ENCODE assay signal across 8 mouse cellular contexts in the genomic region with DNA sequence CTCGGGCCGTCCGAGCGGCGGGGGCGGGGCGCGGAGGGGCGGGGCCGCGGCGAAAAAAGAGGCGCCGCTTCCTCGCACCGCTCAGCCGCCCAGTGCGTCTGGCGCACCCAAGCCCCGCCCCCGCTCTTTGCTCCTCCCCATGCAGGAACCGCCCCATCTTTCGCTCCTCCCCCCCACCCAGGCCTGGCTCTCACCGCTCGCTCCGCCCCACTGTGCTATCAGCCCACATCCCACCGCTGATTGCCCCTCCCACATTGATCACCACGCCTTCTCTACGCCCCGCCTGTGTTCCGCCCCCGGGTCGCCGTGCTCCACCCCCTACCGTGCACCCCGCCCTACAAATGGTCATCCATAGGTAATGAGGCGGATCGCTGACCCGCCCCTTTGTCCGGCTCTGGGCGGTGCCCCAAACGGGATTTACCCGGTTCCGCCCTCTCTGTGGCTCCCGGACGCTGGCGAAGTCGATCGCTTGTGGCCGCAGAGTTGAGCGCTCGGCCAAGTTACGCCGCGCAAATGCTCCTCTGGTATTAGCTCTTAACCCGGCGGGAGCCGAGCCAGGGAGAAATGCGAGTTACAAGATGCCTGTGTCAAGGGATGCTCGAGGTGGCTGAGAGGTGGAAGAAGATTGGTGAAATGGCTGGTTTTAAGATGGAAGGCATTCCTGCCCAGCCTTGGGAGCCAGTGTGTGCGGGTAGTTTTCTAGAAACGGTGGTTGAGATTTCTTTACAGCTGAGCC. TPM values are rescaled to one million over a fixed set of nuclear protein-coding genes. Genes with fewer than 3 reads are reported as not detected.
DNase-seq lines count a peak whose midpoint lies in the region; ATAC-seq and TF ChIP-seq lines count a peak whose summit lies in the region.

No protein-coding gene starts in this region.

- DNase-seq in 416B (ENCODE audit: low read depth), result peak; percentile 98
- DNase-seq in heart, adult 9 months (ENCODE audit: low spot score in 2 of 2), result peak; percentile 97
- DNase-seq in liver, result peak; percentile 99
- DNase-seq in spleen, postnatal 4 days (ENCODE audit: low spot score in 2 of 2), result peak; percentile 99

- H3K4me1 ChIP-seq in bone marrow, adult 2 months (ENCODE audit: control insufficient read depth, insufficient read depth, low read length), result peaks cover 11% of the 10 kb centered on the region
- peaks cover 46% of the 10 kb centered on the region for H3K4me1 ChIP-seq in embryonic facial prominence, embryonic 15.5 days
- H3K4me1 ChIP-seq in kidney, embryonic 14.5 days (ENCODE audit: control insufficient read depth, insufficient read depth, low read length), result peaks cover 33% of the 10 kb centered on the region

- H3K4me2 ChIP-seq in embryonic facial prominence, embryonic 15.5 days (replicated peaks), result peak overlapping the region; percentile 60
- peak overlapping the region; percentile 88 for H3K4me2 ChIP-seq in kidney, embryonic 14.5 days (replicated peaks; ENCODE audit: low read depth, low read length)

- H3K9me3 ChIP-seq in embryonic facial prominence, embryonic 15.5 days (replicated peaks), result no peaks in the 10 kb centered on the region
- H3K9me3 ChIP-seq in kidney, embryonic 14.5 days (ENCODE audit: control insufficient read depth, low read length), result no peaks in the 10 kb centered on the region

- peak; percentile 14; the same call in 1 of the 2 replicates for TF ChIP-seq POLR2A in bone marrow, adult 2 months (IDR thresholded peaks at IDR 0.05; ENCODE audit: borderline replicate concordance, control insufficient read depth, low read depth, low read length)

- H3K36me3 ChIP-seq in embryonic facial prominence, embryonic 15.5 days, result no peaks in the 10 kb centered on the region
- no peaks in the 10 kb centered on the region for H3K36me3 ChIP-seq in kidney, embryonic 14.5 days (ENCODE audit: control insufficient read depth, insufficient read depth, low read length)

- H3K9ac ChIP-seq in embryonic facial prominence, embryonic 15.5 days, result peak overlapping the region; percentile 54
- peak overlapping the region; percentile 94 for H3K9ac ChIP-seq in kidney, embryonic 14.5 days (ENCODE audit: low read depth, low read length)

- ATAC-seq in embryonic facial prominence, embryonic 15.5 days (ENCODE audit: insufficient number of reproducible peaks, low FRiP score, low TSS enrichment, low read depth), result peak; percentile 96
- ATAC-seq in kidney, embryonic 14.5 days (ENCODE audit: low FRiP score, low TSS enrichment), result peak; percentile 95
- ATAC-seq in monocyte, adult 5-6 weeks (replicated peaks; ENCODE audit: insufficient number of reproducible peaks, low FRiP score, low TSS enrichment, poor library complexity, severe bottlenecking), result peak; percentile 84

- H3K4me3 ChIP-seq in bone marrow, adult 2 months (replicated peaks; ENCODE audit: control insufficient read depth, low read depth, low read length), result peak overlapping the region; percentile 84
- peak overlapping the region; percentile 80 for H3K4me3 ChIP-seq in embryonic facial prominence, embryonic 15.5 days (replicated peaks)
- H3K4me3 ChIP-seq in kidney, embryonic 14.5 days (ENCODE audit: low read length), result peak overlapping the region; percentile 90

- H3K27ac ChIP-seq in bone marrow, adult 2 months (ENCODE audit: control insufficient read depth, insufficient read depth, low read depth, low read length, poor library complexity), result peak overlapping the region; percentile 98
- peak overlapping the region; percentile 93 for H3K27ac ChIP-seq in embryonic facial prominence, embryonic 15.5 days (replicated peaks)
- peak overlapping the region; percentile 93 for H3K27ac ChIP-seq in kidney, embryonic 14.5 days (ENCODE audit: low read depth, low read length)

- under 1% methylated on average over 59 of the region's 62 CpGs for WGBS in bone marrow, adult 2 months
- under 1% methylated on average over 51 of the region's 62 CpGs for WGBS in embryonic facial prominence, embryonic 15.5 days
- under 1% methylated on average over 54 of the region's 62 CpGs for WGBS in kidney, embryonic 14.5 days

- TF ChIP-seq CTCF in bone marrow, adult 2 months (IDR thresholded peaks at IDR 0.05; ENCODE audit: control insufficient read depth, insufficient read depth, low read length), result no peak

- H3K27me3 ChIP-seq in embryonic facial prominence, embryonic 15.5 days, result no peaks in the 10 kb centered on the region
- H3K27me3 ChIP-seq in kidney, embryonic 14.5 days (ENCODE audit: control insufficient read depth, insufficient read depth, low read length), result no peaks in the 10 kb centered on the region

RNA-seq across cellular contexts. Expression of gene Tspan14, which starts 0.4 kb away (rescaled TPM):
- 23.3 and 41.2 TPM in 2 replicates for polyA plus RNA-seq in bone marrow, adult 2 months (2011; ENCODE audit: insufficient read depth, insufficient read length, low replicate concordance, missing spikeins)
- polyA plus RNA-seq in embryonic facial prominence, embryonic 15.5 days (2015; fragmentation: Nextera tagmentation; extraction: Ambion mirVana), result 84.7 and 86.6 TPM in 2 replicates
- polyA plus RNA-seq in kidney, embryonic 14.5 days (2014; fragmentation: Nextera tagmentation; extraction: Ambion mirVana), result 67.4 and 118 TPM in 2 replicates
- total RNA-seq in monocyte, adult 5-6 weeks (2017), result 52.3 to 82.1 TPM (median 68.3 TPM) in 3 replicates

RNA-seq across cellular contexts. Expression of gene Fam213a, which starts 46.6 kb away (rescaled TPM):
- 114 and 196 TPM in 2 replicates for polyA plus RNA-seq in bone marrow, adult 2 months (2011; ENCODE audit: insufficient read depth, insufficient read length, low replicate concordance, missing spikeins)
- polyA plus RNA-seq in embryonic facial prominence, embryonic 15.5 days (2015; fragmentation: Nextera tagmentation; extraction: Ambion mirVana), result 89.0 and 91.4 TPM in 2 replicates
- 108 and 112 TPM in 2 replicates for polyA plus RNA-seq in kidney, embryonic 14.5 days (2014; fragmentation: Nextera tagmentation; extraction: Ambion mirVana)
- total RNA-seq in monocyte, adult 5-6 weeks (2017), result 21.0 to 81.0 TPM (median 74.2 TPM) in 3 replicates

Comparison
In these comparisons a context has a peak if more than half of its experiments do, and no peak if none do; other contexts are left out.
1. Peak in every context shown above with its lines: DNase-seq, ATAC-seq, H3K4me3 ChIP-seq and H3K27ac ChIP-seq.